Mouse (Mus musculus): ENCODE measurements around the gene Tmem159. TPM values are rescaled to one million over a fixed set of nuclear protein-coding genes. Genes with fewer than 3 reads are reported as not detected.

Tmem159 gene
- polyA plus RNA-seq, 1 experiment = 14.2 TPM

DNA sequence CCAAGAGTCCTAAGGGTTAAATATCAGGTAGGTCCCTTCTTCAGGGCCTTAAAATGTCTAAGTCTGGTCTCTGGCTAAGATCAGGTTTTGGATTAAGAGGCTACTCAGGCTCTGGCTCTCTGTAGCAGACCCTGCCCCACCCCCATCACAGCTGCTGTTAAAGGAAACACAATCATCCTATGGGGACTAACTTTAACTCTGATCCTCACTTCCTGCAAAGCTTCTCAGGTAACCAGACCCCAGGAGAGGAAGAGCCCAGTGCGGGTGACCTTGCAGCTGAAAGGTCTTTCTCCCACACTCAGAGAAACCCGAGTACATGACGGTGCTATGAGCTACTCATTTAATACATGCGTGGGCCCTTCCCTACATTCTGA, 25.5 kb downstream of the Tmem159 start:
- 75% methylated on average over 4 of the region's 4 CpGs for WGBS
- H3K27me3 ChIP-seq (ENCODE audit: control insufficient read depth, insufficient read depth, low read length) = no peaks in the 10 kb centered on the region
- peaks cover 2% of the 10 kb centered on the region; the same call in 1 of the 2 replicates for H3K4me1 ChIP-seq (ENCODE audit: control insufficient read depth, insufficient read depth, insufficient read length, low read length)
- H3K4me3 ChIP-seq (ENCODE audit: low read depth, low read length) = no peak overlapping the region
- H3K36me3 ChIP-seq (ENCODE audit: control insufficient read depth, insufficient read depth, low read length) = no peaks in the 10 kb centered on the region
- TF ChIP-seq POLR2A (IDR thresholded peaks at IDR 0.05; ENCODE audit: low read depth, low read length) (no peak), CTCF (IDR thresholded peaks at IDR 0.05; ENCODE audit: extremely low read depth, insufficient read length, insufficient replicate concordance, low read depth, low read length) (no peak)
- H3K27ac ChIP-seq (ENCODE audit: insufficient read depth, low read depth, low read length) = no peak overlapping the region

DNA sequence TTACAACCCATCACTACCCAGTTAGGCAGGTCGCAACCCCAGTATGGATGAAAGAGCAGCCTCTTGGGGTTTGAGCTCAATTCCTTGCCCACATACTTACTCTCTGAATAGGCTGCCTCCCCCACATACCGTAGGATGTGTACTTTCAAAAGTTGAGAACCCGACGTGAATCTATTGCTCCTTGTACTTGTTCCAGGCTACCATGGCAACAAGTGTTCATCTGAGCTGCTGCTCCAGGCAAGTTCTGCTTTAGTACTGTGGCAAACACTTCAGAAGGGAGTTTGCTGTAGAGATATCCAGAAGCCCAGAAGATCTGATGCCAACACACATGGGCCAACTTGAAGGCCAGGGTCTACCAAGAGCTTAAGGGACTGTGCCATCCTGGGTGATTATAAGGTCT, 26.8 kb downstream of the Tmem159 start:
- TF ChIP-seq CTCF (IDR thresholded peaks at IDR 0.05; ENCODE audit: extremely low read depth, insufficient read length, insufficient replicate concordance, low read depth, low read length) (no peak), POLR2A (IDR thresholded peaks at IDR 0.05; ENCODE audit: low read depth, low read length) (no peak)
- H3K27ac ChIP-seq (ENCODE audit: insufficient read depth, low read depth, low read length) = no peak overlapping the region
- WGBS = 79% methylated on average over 4 of the region's 4 CpGs
- H3K36me3 ChIP-seq (ENCODE audit: control insufficient read depth, insufficient read depth, low read length) = no peaks in the 10 kb centered on the region
- H3K4me3 ChIP-seq (ENCODE audit: low read depth, low read length) = no peak overlapping the region
- H3K27me3 ChIP-seq (ENCODE audit: control insufficient read depth, insufficient read depth, low read length) = no peaks in the 10 kb centered on the region
- H3K4me1 ChIP-seq (ENCODE audit: control insufficient read depth, insufficient read depth, insufficient read length, low read length) = peaks cover 2% of the 10 kb centered on the region; the same call in 1 of the 2 replicates

- Histone ChIP-seq H3K27me3 (ENCODE audit: control insufficient read depth, insufficient read depth, low read length) (no peaks in the 10 kb centered on the region), H3K27ac (ENCODE audit: insufficient read depth, low read depth, low read length) (no peak overlapping the region), H3K36me3 (ENCODE audit: control insufficient read depth, insufficient read depth, low read length) (no peaks in the 10 kb centered on the region), H3K4me3 (ENCODE audit: low read depth, low read length) (no peak overlapping the region), H3K4me1 (ENCODE audit: control insufficient read depth, insufficient read depth, insufficient read length, low read length) (peaks cover 5% of the 10 kb centered on the region; the same call in 1 of the 2 replicates)
- no peak for TF ChIP-seq POLR2A (IDR thresholded peaks at IDR 0.05; ENCODE audit: low read depth, low read length)
- TF ChIP-seq CTCF (IDR thresholded peaks at IDR 0.05; ENCODE audit: extremely low read depth, insufficient read length, insufficient replicate concordance, low read depth, low read length) = no peak
- 66% methylated on average over 1 of the region's 1 CpGs for WGBS
Measured at GRCm38 (mm10) chr7:120142743-120143142, 40.6 kb downstream of the Tmem159 start.

GRCm38 (mm10) chr7:120145191-120145590, 43.0 kb downstream of the Tmem159 start, which contains the start of gene Zp2:
Zp2 (minus strand) TSS chr7:120145291.
- Histone ChIP-seq H3K27ac (ENCODE audit: insufficient read depth, low read depth, low read length) (no peak within 1 kb of the TSS), H3K27me3 (ENCODE audit: control insufficient read depth, insufficient read depth, low read length) (no peaks in the 10 kb centered on the region), H3K4me1 (ENCODE audit: control insufficient read depth, insufficient read depth, insufficient read length, low read length) (peaks cover 11% of the 10 kb centered on the region; the same call in 1 of the 2 replicates), H3K36me3 (ENCODE audit: control insufficient read depth, insufficient read depth, low read length) (no peaks in the 10 kb centered on the region), H3K4me3 (ENCODE audit: low read depth, low read length) (no peak within 1 kb of the TSS)
- no peak for TF ChIP-seq POLR2A (IDR thresholded peaks at IDR 0.05; ENCODE audit: low read depth, low read length)
- TF ChIP-seq CTCF (IDR thresholded peaks at IDR 0.05; ENCODE audit: extremely low read depth, insufficient read length, insufficient replicate concordance, low read depth, low read length) = no peak
- WGBS = 85% methylated on average over 9 of the region's 9 CpGs

DNA sequence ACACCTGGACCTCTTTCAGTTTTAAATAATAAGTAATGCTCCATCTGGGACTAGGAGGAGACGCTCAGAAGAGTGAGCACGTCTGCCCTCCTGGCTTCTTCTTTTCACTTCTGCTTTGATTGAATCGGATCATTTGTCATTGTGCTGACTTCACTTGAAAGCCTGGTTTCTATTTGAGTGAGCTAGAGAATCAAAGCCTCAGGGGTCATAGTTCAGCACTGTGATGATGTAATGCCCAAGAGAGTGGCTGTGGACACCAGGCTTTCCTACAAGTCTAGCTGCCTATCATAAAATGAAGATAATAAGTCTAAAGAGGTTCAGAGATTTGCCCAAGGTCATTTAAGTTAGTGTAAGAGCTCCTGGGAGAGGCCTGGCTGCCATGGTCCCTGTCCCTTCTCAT, 48.1 kb downstream of the Tmem159 start:
- Histone ChIP-seq H3K27me3 (ENCODE audit: control insufficient read depth, insufficient read depth, low read length) (no peaks in the 10 kb centered on the region), H3K4me3 (ENCODE audit: low read depth, low read length) (no peak overlapping the region), H3K27ac (ENCODE audit: insufficient read depth, low read depth, low read length) (peak overlapping the region; percentile 96), H3K4me1 (ENCODE audit: control insufficient read depth, insufficient read depth, insufficient read length, low read length) (peaks cover 29% of the 10 kb centered on the region; the same call in 1 of the 2 replicates), H3K36me3 (ENCODE audit: control insufficient read depth, insufficient read depth, low read length) (no peaks in the 10 kb centered on the region)
- TF ChIP-seq CTCF (IDR thresholded peaks at IDR 0.05; ENCODE audit: extremely low read depth, insufficient read length, insufficient replicate concordance, low read depth, low read length) (no peak), POLR2A (IDR thresholded peaks at IDR 0.05; ENCODE audit: low read depth, low read length) (no peak)
- WGBS = 15% methylated on average over 3 of the region's 3 CpGs

DNA sequence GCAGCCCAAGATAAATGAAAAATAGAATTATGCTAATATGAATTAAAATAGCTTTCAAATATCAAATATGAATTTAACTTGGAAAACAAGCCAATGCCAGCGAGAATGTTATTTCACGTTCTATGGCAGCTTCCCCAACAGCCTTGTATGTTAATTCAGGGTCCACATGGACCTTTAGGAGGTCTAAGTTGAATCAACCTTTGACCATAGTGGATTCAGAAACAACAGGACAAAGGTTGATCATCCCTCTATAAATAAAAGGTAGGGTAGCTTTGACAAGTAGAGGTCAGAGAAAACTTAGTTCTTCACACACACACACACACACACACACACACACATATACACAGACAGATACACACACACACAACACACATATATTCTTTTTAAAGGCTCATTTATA, 48.7 kb downstream of the Tmem159 start:
- TF ChIP-seq POLR2A (IDR thresholded peaks at IDR 0.05; ENCODE audit: low read depth, low read length) (no peak), CTCF (IDR thresholded peaks at IDR 0.05; ENCODE audit: extremely low read depth, insufficient read length, insufficient replicate concordance, low read depth, low read length) (no peak)
- H3K27me3 ChIP-seq (ENCODE audit: control insufficient read depth, insufficient read depth, low read length) = no peaks in the 10 kb centered on the region
- peak overlapping the region; percentile 69; the same call in 1 of the 2 replicates for H3K27ac ChIP-seq (ENCODE audit: insufficient read depth, low read depth, low read length)
- 70% methylated on average over 2 of the region's 2 CpGs for WGBS
- H3K36me3 ChIP-seq (ENCODE audit: control insufficient read depth, insufficient read depth, low read length) = no peaks in the 10 kb centered on the region
- H3K4me3 ChIP-seq (ENCODE audit: low read depth, low read length) = no peak overlapping the region
- H3K4me1 ChIP-seq (ENCODE audit: control insufficient read depth, insufficient read depth, insufficient read length, low read length) = peaks cover 29% of the 10 kb centered on the region; the same call in 1 of the 2 replicates

GRCm38 (mm10) chr7:120156841-120157409, 54.8 kb downstream of the Tmem159 start:
- H3K36me3 ChIP-seq (ENCODE audit: control insufficient read depth, insufficient read depth, low read length) = no peaks in the 10 kb centered on the region
- peaks cover 24% of the 10 kb centered on the region; the same call in 1 of the 2 replicates for H3K4me1 ChIP-seq (ENCODE audit: control insufficient read depth, insufficient read depth, insufficient read length, low read length)
- no peak overlapping the region for H3K27ac ChIP-seq (ENCODE audit: insufficient read depth, low read depth, low read length)
- no peaks in the 10 kb centered on the region for H3K27me3 ChIP-seq (ENCODE audit: control insufficient read depth, insufficient read depth, low read length)
- 64% methylated on average over 2 of the region's 2 CpGs for WGBS
- TF ChIP-seq CTCF (IDR thresholded peaks at IDR 0.05; ENCODE audit: extremely low read depth, insufficient read length, insufficient replicate concordance, low read depth, low read length) = no peak
- H3K4me3 ChIP-seq (ENCODE audit: low read depth, low read length) = no peak overlapping the region
